Comparison of ENCODE assay signal across 21 mouse cellular contexts in genomic region chr10:51287852-51288251, GRCm38 (mm10).
"Had no signal": no experiment of that assay in that cellular context is flagged by ENCODE, and none has a peak within 500 bp of the region (broad histone marks: within the 10 kb centered on the region; RNA-seq: fewer than 3 reads in every experiment).

No protein-coding gene starts in this region.

- DNase-seq: kidney, adult 8-10 months; kidney, postnatal 10 days; kidney, postnatal 36 days; layer of hippocampus, postnatal 36 days; left cerebral cortex, postnatal 4 days; liver, postnatal 0 days; lung, embryonic 14.5 days; right cerebral cortex, postnatal 4 days; thymus, postnatal 36 days had no signal

- H3K4me3 ChIP-seq: kidney, embryonic 15.5 days; left cerebral cortex, adult 2 months; limb, embryonic 12.5 days; limb, embryonic 15.5 days; midbrain, embryonic 10.5 days; midbrain, embryonic 15.5 days; neural tube, embryonic 13.5 days; stomach, embryonic 15.5 days had no signal

- H3K36me3 ChIP-seq: kidney, embryonic 15.5 days; limb, embryonic 12.5 days; limb, embryonic 15.5 days; midbrain, embryonic 10.5 days; midbrain, embryonic 15.5 days; neural tube, embryonic 13.5 days; stomach, embryonic 15.5 days had no signal

- H3K4me1 ChIP-seq: kidney, embryonic 15.5 days; limb, embryonic 12.5 days; limb, embryonic 15.5 days; midbrain, embryonic 15.5 days; neural tube, embryonic 13.5 days; stomach, embryonic 15.5 days had no signal

- H3K9me3 ChIP-seq: kidney, embryonic 15.5 days; limb, embryonic 12.5 days; limb, embryonic 15.5 days; midbrain, embryonic 10.5 days; midbrain, embryonic 15.5 days; neural tube, embryonic 13.5 days; stomach, embryonic 15.5 days had no signal

- H3K27ac ChIP-seq: kidney, embryonic 15.5 days; left cerebral cortex, adult 2 months; limb, embryonic 12.5 days; limb, embryonic 15.5 days; liver, embryonic 14.5 days; macrophage; midbrain, embryonic 10.5 days; midbrain, embryonic 15.5 days; neural tube, embryonic 13.5 days; stomach, embryonic 15.5 days had no signal

- H3K4me2 ChIP-seq: kidney, embryonic 15.5 days; limb, embryonic 12.5 days; limb, embryonic 15.5 days; liver, embryonic 11.5 days; lung, embryonic 14.5 days; midbrain, embryonic 15.5 days; neural tube, embryonic 13.5 days; stomach, embryonic 15.5 days had no signal

- H3K9ac ChIP-seq: kidney, embryonic 15.5 days; limb, embryonic 12.5 days; limb, embryonic 15.5 days; liver, embryonic 14.5 days; liver, postnatal 0 days; lung, embryonic 14.5 days; midbrain, embryonic 15.5 days; neural tube, embryonic 13.5 days; stomach, embryonic 15.5 days had no signal

- H3K27me3 ChIP-seq: kidney, embryonic 15.5 days; limb, embryonic 12.5 days; limb, embryonic 15.5 days; stomach, embryonic 15.5 days had no signal

- ATAC-seq: liver, postnatal 0 days; lung, postnatal 0 days; midbrain, embryonic 15.5 days had no signal
